Comparison of ENCODE assay signal across 23 mouse cellular contexts in the genomic region with DNA sequence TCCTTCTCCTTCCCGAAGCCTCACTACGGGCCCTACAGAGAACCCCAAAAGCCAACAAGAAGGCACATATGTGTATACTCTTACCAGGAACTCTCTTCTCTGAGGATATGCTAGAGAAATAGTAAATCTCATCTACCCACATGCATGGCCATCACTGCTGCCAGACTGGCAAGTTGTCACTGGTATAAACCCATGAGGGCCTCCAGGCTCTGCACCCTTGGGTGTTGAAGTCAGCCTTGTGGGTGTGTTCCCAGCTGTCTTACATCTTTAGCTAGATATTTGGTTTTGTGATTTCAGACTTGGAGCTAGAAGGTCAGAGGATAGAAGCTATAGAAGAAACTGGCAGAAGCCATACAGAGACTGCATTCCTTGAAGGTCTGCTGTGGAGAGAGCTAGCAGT.
"Had no signal": no experiment of that assay in that cellular context is flagged by ENCODE, and none has a peak within 500 bp of the region (broad histone marks: within the 10 kb centered on the region; RNA-seq: fewer than 3 reads in every experiment).

No protein-coding gene starts in this region.

- H3K4me2 ChIP-seq: heart, embryonic 13.5 days; heart, embryonic 15.5 days; hindbrain, embryonic 13.5 days; hindbrain, embryonic 15.5 days; kidney, embryonic 15.5 days; limb, embryonic 13.5 days; limb, embryonic 15.5 days had no signal

- ATAC-seq: hindbrain, postnatal 0 days; intestine, embryonic 16.5 days had no signal

- DNase-seq: gastrocnemius, postnatal 10 days; gastrocnemius, postnatal 36 days; kidney, adult 11 months; kidney, adult 2 months; kidney, adult 9 months; kidney, postnatal 14 days; kidney, postnatal 36 days; layer of hippocampus, adult 9-11 months; layer of hippocampus, postnatal 36 days; left cerebral cortex, postnatal 4 days had no signal

- H3K9ac ChIP-seq: heart, embryonic 13.5 days; heart, embryonic 15.5 days; hindbrain, embryonic 13.5 days; hindbrain, embryonic 15.5 days; kidney, embryonic 15.5 days; limb, embryonic 13.5 days; limb, embryonic 15.5 days had no signal

- H3K27me3 ChIP-seq: heart, embryonic 13.5 days; heart, embryonic 15.5 days; hindbrain, embryonic 13.5 days; hindbrain, embryonic 15.5 days; kidney, embryonic 15.5 days; limb, embryonic 13.5 days; limb, embryonic 15.5 days had no signal

- H3K27ac ChIP-seq: gastrocnemius, adult 2 months; heart, adult 2 months; heart, embryonic 10.5 days; heart, embryonic 13.5 days; heart, embryonic 15.5 days; hindbrain, embryonic 13.5 days; hindbrain, embryonic 15.5 days; hindbrain, postnatal 0 days; kidney, postnatal 0 days; limb, embryonic 13.5 days; limb, embryonic 15.5 days had no signal

- H3K4me3 ChIP-seq: gastrocnemius, adult 2 months; heart, adult 2 months; heart, embryonic 10.5 days; heart, embryonic 13.5 days; heart, embryonic 15.5 days; hindbrain, embryonic 13.5 days; hindbrain, embryonic 15.5 days; kidney, embryonic 15.5 days; limb, embryonic 13.5 days; limb, embryonic 15.5 days had no signal

- H3K9me3 ChIP-seq: heart, embryonic 10.5 days; heart, embryonic 13.5 days; heart, embryonic 15.5 days; hindbrain, embryonic 13.5 days; hindbrain, embryonic 15.5 days; kidney, embryonic 15.5 days; limb, embryonic 13.5 days; limb, embryonic 15.5 days had no signal

- H3K36me3 ChIP-seq: heart, embryonic 10.5 days; heart, embryonic 13.5 days; heart, embryonic 15.5 days; kidney, embryonic 15.5 days; limb, embryonic 13.5 days; limb, embryonic 15.5 days had no signal

- H3K4me1 ChIP-seq: heart, embryonic 15.5 days; hindbrain, embryonic 15.5 days; limb, embryonic 13.5 days; limb, embryonic 15.5 days had no signal
